Mouse (Mus musculus) hindbrain, embryonic 12.5 days (tissue): Measurements from ENCODE around the gene Gm21887. TPM values are rescaled to one million over a fixed set of nuclear protein-coding genes. Genes with fewer than 3 reads are reported as not detected.
"Not testable (repeated sequence)": the region's sequence is repeated elsewhere in the genome, so short reads cannot be mapped to it uniquely, and the experiment has no call there.

Experiments used
- ATAC-seq: fragments of 200-750 bp; cut with Nextera tagmentation; 2 replicates; pipeline ENCODE4 v1.8.0; 2017; ENCODE audit warnings: moderate TSS enrichment; ENCODE audit not compliant: low FRiP score
- H3K27ac ChIP-seq: fragments of 300-500 bp; sonication (generic); 2 replicates; pipeline ENCODE4 v1.5.1; 2016; ENCODE audit warnings: mild to moderate bottlenecking
- H3K27me3 ChIP-seq: fragments of 300-500 bp; sonication (generic); 2 replicates; pipeline ENCODE4 v1.6.1; 2016; ENCODE audit warnings: mild to moderate bottlenecking
- H3K36me3 ChIP-seq: fragments of 300-500 bp; sonication (generic); 2 replicates; pipeline ENCODE4 v1.6.1; 2016; ENCODE audit warnings: mild to moderate bottlenecking
- H3K4me1 ChIP-seq: fragments of 300-500 bp; sonication (generic); 2 replicates; pipeline ENCODE4 v1.6.1; 2016
- H3K4me2 ChIP-seq: fragments of 300-500 bp; sonication (generic); replicated peaks from 2 replicates; pipeline ENCODE4 v1.6.1; 2016; ENCODE audit warnings: mild to moderate bottlenecking
- H3K4me3 ChIP-seq: fragments of 300-500 bp; sonication (generic); 2 replicates; pipeline ENCODE4 v1.5.1; 2016; ENCODE audit warnings: mild to moderate bottlenecking
- H3K9ac ChIP-seq: fragments of 300-500 bp; sonication (generic); 2 replicates; pipeline ENCODE4 v1.6.1; 2016; ENCODE audit warnings: mild to moderate bottlenecking, moderate library complexity
- H3K9me3 ChIP-seq: fragments of 300-500 bp; sonication (generic); replicated peaks from 2 replicates; pipeline ENCODE4 v1.6.1; 2016; ENCODE audit warnings: mild to moderate bottlenecking
- WGBS: fragments of 180-500 bp; shearing (Covaris S2); methylation state at CpG from one replicate; pipeline ENCODE4 v1.1.7; 2016; 5-methylcytosine and 5-hydroxymethylcytosine counted together
- polyA plus RNA-seq: library from polyadenylated mRNA; unstranded; fragments of >200 nt; fragmentation: Nextera tagmentation; extraction: Ambion mirVana; gene quantifications from 2 replicates; pipeline ENCODE4 v1.2.1, GENCODE M21; 2016

Gm21887 gene
- polyA plus RNA-seq, 1 experiment from 2014 or later: 249 TPM

- H3K9ac ChIP-seq, H3K4me1 ChIP-seq, H3K4me2 ChIP-seq, H3K27ac ChIP-seq, H3K27me3 ChIP-seq, H3K36me3 ChIP-seq, ATAC-seq, H3K4me3 ChIP-seq: not testable (repeated sequence)
- H3K9me3 ChIP-seq: peaks cover 26% of the 10 kb centered on the region
- WGBS: 29% methylated on average over 1 of the region's 1 CpGs
These were observed 5.9 kb upstream of the Gm21887 start for GRCm38 (mm10) chrX:170003536-170003935.

- H3K4me3 ChIP-seq, ATAC-seq, H3K36me3 ChIP-seq, H3K4me1 ChIP-seq, H3K4me2 ChIP-seq, H3K9ac ChIP-seq, H3K27ac ChIP-seq, H3K27me3 ChIP-seq: not testable (repeated sequence)
- H3K9me3 ChIP-seq: peaks cover 28% of the 10 kb centered on the region
- WGBS: 51% methylated on average over 2 of the region's 2 CpGs
These were observed 5.2 kb upstream of the Gm21887 start for GRCm38 (mm10) chrX:170004236-170004635.

- H3K4me2 ChIP-seq, H3K27ac ChIP-seq, H3K4me3 ChIP-seq, H3K36me3 ChIP-seq, H3K4me1 ChIP-seq, H3K27me3 ChIP-seq, ATAC-seq, H3K9ac ChIP-seq: not testable (repeated sequence)
- peaks cover 33% of the 10 kb centered on the region for H3K9me3 ChIP-seq
- WGBS: 30% methylated on average over 5 of the region's 5 CpGs
These were observed 4.7 kb upstream of the Gm21887 start for GRCm38 (mm10) chrX:170004793-170005192.

GRCm38 (mm10) chrX:170005194-170005593 is 4.3 kb upstream of the Gm21887 start:
- not testable (repeated sequence) for H3K9ac ChIP-seq, H3K4me1 ChIP-seq, H3K27me3 ChIP-seq, H3K4me3 ChIP-seq, H3K36me3 ChIP-seq, ATAC-seq, H3K4me2 ChIP-seq, H3K27ac ChIP-seq
- H3K9me3 ChIP-seq: peaks cover 35% of the 10 kb centered on the region
- WGBS: 19% methylated on average over 13 of the region's 13 CpGs

GRCm38 (mm10) chrX:170005695-170006297 is 3.7 kb upstream of the Gm21887 start:
- not testable (repeated sequence) for ATAC-seq, H3K36me3 ChIP-seq, H3K9ac ChIP-seq, H3K4me2 ChIP-seq, H3K27me3 ChIP-seq, H3K4me1 ChIP-seq, H3K27ac ChIP-seq, H3K4me3 ChIP-seq
- 25% methylated on average over 1 of the region's 1 CpGs for WGBS
- H3K9me3 ChIP-seq: peaks cover 38% of the 10 kb centered on the region

GRCm38 (mm10) chrX:170006694-170007247 is 2.7 kb upstream of the Gm21887 start:
- not testable (repeated sequence) for H3K36me3 ChIP-seq, H3K4me2 ChIP-seq, H3K4me3 ChIP-seq, H3K27me3 ChIP-seq, ATAC-seq, H3K4me1 ChIP-seq, H3K27ac ChIP-seq, H3K9ac ChIP-seq
- WGBS: 46% methylated on average over 3 of the region's 3 CpGs
- H3K9me3 ChIP-seq: peaks cover 44% of the 10 kb centered on the region

- not testable (repeated sequence) for H3K4me2 ChIP-seq, ATAC-seq, H3K9ac ChIP-seq, H3K36me3 ChIP-seq, H3K27ac ChIP-seq, H3K4me1 ChIP-seq, H3K27me3 ChIP-seq, H3K4me3 ChIP-seq
- H3K9me3 ChIP-seq: peaks cover 44% of the 10 kb centered on the region
- WGBS: 40% methylated on average over 2 of the region's 2 CpGs
These were observed 1.9 kb upstream of the Gm21887 start for GRCm38 (mm10) chrX:170007375-170008178.

GRCm38 (mm10) chrX:170008179-170008467 is 1.3 kb upstream of the Gm21887 start:
- not testable (repeated sequence) for H3K36me3 ChIP-seq, ATAC-seq, H3K4me1 ChIP-seq, H3K27me3 ChIP-seq, H3K9ac ChIP-seq, H3K4me2 ChIP-seq, H3K4me3 ChIP-seq, H3K27ac ChIP-seq
- H3K9me3 ChIP-seq: peaks cover 44% of the 10 kb centered on the region

GRCm38 (mm10) chrX:170008584-170008983 is 875 bp upstream of the Gm21887 start:
- peak overlapping the region; percentile 31 for H3K27ac ChIP-seq
- H3K9me3 ChIP-seq: peaks cover 44% of the 10 kb centered on the region
- H3K9ac ChIP-seq, H3K36me3 ChIP-seq, H3K4me3 ChIP-seq, H3K27me3 ChIP-seq, H3K4me1 ChIP-seq, H3K4me2 ChIP-seq, ATAC-seq: not testable (repeated sequence)
- 43% methylated on average over 3 of the region's 3 CpGs for WGBS

GRCm38 (mm10) chrX:170009801-170010221 is 352 bp downstream of the Gm21887 start:
- 58% methylated on average over 25 of the region's 25 CpGs for WGBS
- peak; percentile 98 for ATAC-seq
- Histone ChIP-seq H3K9me3 (peaks cover 38% of the 10 kb centered on the region), H3K27ac (peak overlapping the region; percentile 66), H3K4me3 (peak overlapping the region; percentile 48), H3K9ac (peak overlapping the region; percentile 74)
- not testable (repeated sequence) for H3K4me1 ChIP-seq, H3K27me3 ChIP-seq, H3K4me2 ChIP-seq, H3K36me3 ChIP-seq

- Histone ChIP-seq H3K9me3 (peaks cover 38% of the 10 kb centered on the region), H3K4me3 (0 out of 2 replicates have a peak overlapping the region, but pooled peaks have one; percentile 0)
- peak; percentile 37 for ATAC-seq
- H3K27ac ChIP-seq, H3K27me3 ChIP-seq, H3K4me2 ChIP-seq, H3K4me1 ChIP-seq, H3K9ac ChIP-seq, H3K36me3 ChIP-seq: not testable (repeated sequence)
- WGBS: 84% methylated on average over 97 of the region's 97 CpGs
These were observed 1.4 kb downstream of the Gm21887 start for GRCm38 (mm10) chrX:170010581-170011528.

- peaks cover 12% of the 10 kb centered on the region for H3K36me3 ChIP-seq
- not testable (repeated sequence) for H3K4me2 ChIP-seq, ATAC-seq, H3K9ac ChIP-seq, H3K4me3 ChIP-seq, H3K4me1 ChIP-seq, H3K27ac ChIP-seq, H3K27me3 ChIP-seq
- H3K9me3 ChIP-seq: peaks cover 38% of the 10 kb centered on the region
- WGBS: 81% methylated on average over 6 of the region's 10 CpGs
These were observed 2.0 kb downstream of the Gm21887 start for GRCm38 (mm10) chrX:170011529-170011879.
